Mouse (Mus musculus): ENCODE data around the gene Notch3. TPM values are rescaled to one million over a fixed set of nuclear protein-coding genes. Genes with fewer than 3 reads are reported as not detected.
A peak's percentile ranks its signal among the peaks of the same experiment; 100 is the strongest.

Notch3 gene
- total and polyA plus RNA-seq, 2 experiments from 2014 or later, result 3.3 to 22.5 TPM

- Histone ChIP-seq H3K4me3 (ENCODE audit: low read depth, low read length) (no peak overlapping the region), H3K27ac (ENCODE audit: low read depth, low read length) (no peak overlapping the region), H3K4me2 (ENCODE audit: low read depth) (no peak overlapping the region), H3K9me3 (ENCODE audit: low read length) (no peaks in the 10 kb centered on the region), H3K36me3 (ENCODE audit: insufficient read depth) (no peaks in the 10 kb centered on the region), H3K4me1 (ENCODE audit: insufficient read depth) (peaks cover 5% of the 10 kb centered on the region), H3K27me3 (ENCODE audit: insufficient read depth, low read length) (no peaks in the 10 kb centered on the region), H3K9ac (no peak overlapping the region)
- ATAC-seq, result no peak
- no peak for DNase-seq
- TF ChIP-seq CTCF (IDR thresholded peaks at IDR 0.05; ENCODE audit: low read depth), result no peak
- WGBS, result 77% methylated on average over 4 of the region's 4 CpGs
Measured at GRCm38 (mm10) chr17:32169518-32170225, 3.0 kb upstream of the Notch3 start.

DNA sequence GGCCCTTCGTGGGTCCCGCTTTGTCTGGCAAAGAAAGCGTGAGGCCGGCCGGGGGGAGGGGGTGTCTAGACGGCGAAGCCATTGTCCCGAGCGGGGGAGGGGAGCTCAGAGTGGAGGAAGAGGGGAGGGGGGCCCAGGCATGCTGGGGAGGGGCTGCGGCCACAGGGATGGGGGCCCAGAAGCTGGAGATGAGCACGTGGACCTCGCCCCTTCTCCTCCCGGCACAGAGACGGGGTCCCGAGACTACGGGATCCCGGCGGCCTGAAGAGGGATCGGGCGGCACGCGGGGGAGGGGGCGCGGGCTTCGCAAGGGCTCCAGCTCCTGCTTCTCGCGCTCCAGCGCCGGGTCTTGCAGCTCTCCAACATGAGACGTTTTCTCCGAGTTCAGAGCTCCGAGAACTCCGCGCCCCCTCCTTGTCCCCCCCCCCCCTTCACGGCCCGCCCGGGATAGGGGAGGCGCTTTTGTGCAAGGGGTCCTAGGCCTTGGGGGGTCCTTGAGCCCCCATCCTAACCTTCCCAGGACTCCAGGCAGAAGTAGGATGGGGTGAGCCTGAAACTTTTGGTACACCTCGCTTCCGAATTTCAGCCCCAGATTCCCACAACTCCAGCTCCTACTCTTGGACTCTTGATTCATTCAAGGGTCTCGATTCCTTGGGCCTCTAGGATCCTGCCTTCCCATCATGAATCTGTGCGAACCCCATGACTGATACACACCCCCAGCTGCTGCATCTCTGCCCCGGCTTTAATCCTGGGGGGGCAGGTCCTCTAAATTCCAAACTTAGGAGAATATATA, 653 bp downstream of the Notch3 start:
- Histone ChIP-seq H3K4me2 (ENCODE audit: low read depth) (peak overlapping the region; percentile 93), H3K4me1 (ENCODE audit: insufficient read depth) (peaks cover 8% of the 10 kb centered on the region), H3K27ac (ENCODE audit: low read depth, low read length) (peak overlapping the region; percentile 77), H3K4me3 (ENCODE audit: low read depth, low read length) (peak overlapping the region; percentile 52), H3K36me3 (ENCODE audit: insufficient read depth) (no peaks in the 10 kb centered on the region), H3K9me3 (ENCODE audit: low read length) (no peaks in the 10 kb centered on the region), H3K27me3 (ENCODE audit: insufficient read depth, low read length) (no peaks in the 10 kb centered on the region), H3K9ac (peak overlapping the region; percentile 69)
- no peak for TF ChIP-seq CTCF (IDR thresholded peaks at IDR 0.05; ENCODE audit: low read depth)
- DNase-seq, result peak; percentile 88
- under 1% methylated on average over 39 of the region's 43 CpGs for WGBS
- peak; percentile 78 for ATAC-seq

DNA sequence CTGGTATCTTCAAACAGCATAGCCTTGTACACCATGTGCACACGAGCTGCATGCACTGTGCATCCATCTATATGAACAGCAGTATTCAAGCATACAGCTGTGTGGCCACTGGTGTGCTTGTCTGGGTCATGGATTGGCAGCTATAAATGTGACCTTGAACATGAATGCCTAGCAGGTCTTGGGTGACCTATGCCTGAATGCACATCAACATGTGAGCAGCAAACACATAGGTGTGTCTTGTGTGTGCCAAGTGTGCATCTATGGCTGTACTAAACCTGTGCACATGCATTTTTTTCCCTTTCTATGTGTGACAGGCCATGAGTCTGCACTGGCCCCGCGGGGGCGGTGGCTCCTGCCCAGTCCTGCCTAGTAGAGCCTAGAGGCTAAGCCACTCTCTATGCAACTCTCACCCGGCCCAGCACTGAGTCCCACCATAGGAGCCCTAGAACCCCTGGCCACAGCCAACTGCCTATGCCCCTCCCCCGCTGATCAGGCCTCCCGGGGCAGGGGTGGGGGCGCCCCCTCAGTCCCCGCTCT, 1.3 kb downstream of the Notch3 start:
- H3K9ac ChIP-seq, result peak overlapping the region; percentile 69
- H3K9me3 ChIP-seq (ENCODE audit: low read length), result no peaks in the 10 kb centered on the region
- 4% methylated on average over 8 of the region's 9 CpGs for WGBS
- H3K27me3 ChIP-seq (ENCODE audit: insufficient read depth, low read length), result no peaks in the 10 kb centered on the region
- ATAC-seq (peak; percentile 58), DNase-seq (no peak)
- H3K27ac ChIP-seq (ENCODE audit: low read depth, low read length), result peak overlapping the region; percentile 77
- no peak for TF ChIP-seq CTCF (IDR thresholded peaks at IDR 0.05; ENCODE audit: low read depth)
- H3K4me3 ChIP-seq (ENCODE audit: low read depth, low read length), result peak overlapping the region; percentile 52
- H3K4me2 ChIP-seq (ENCODE audit: low read depth), result peak overlapping the region; percentile 93
- H3K36me3 ChIP-seq (ENCODE audit: insufficient read depth), result no peaks in the 10 kb centered on the region
- H3K4me1 ChIP-seq (ENCODE audit: insufficient read depth), result peaks cover 8% of the 10 kb centered on the region

DNA sequence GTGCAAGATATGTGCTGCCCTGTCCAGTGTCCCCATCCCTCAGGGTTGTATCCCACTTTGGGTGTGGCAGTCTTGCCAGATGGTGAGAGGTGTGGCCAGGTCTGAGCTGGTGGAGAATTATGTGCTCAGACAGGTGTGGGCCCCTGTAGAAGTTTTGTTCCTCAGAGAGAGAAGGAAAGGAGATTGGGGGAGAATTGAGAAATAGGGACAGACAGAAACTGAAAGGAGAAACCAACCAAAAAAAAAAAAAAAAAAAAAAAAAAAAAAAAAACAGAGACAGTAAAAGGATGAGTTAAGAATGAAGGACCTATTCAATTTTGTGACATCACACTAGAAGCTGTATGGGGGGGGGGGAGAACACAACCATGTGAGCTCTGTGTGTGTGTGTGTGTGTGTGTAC, 1.9 kb downstream of the Notch3 start:
- no peak overlapping the region for H3K4me2 ChIP-seq (ENCODE audit: low read depth)
- H3K27ac ChIP-seq (ENCODE audit: low read depth, low read length), result no peak overlapping the region
- H3K4me1 ChIP-seq (ENCODE audit: insufficient read depth), result peaks cover 8% of the 10 kb centered on the region
- H3K36me3 ChIP-seq (ENCODE audit: insufficient read depth), result no peaks in the 10 kb centered on the region
- no peaks in the 10 kb centered on the region for H3K9me3 ChIP-seq (ENCODE audit: low read length)
- ATAC-seq (no peak), DNase-seq (no peak)
- H3K27me3 ChIP-seq (ENCODE audit: insufficient read depth, low read length), result no peaks in the 10 kb centered on the region
- TF ChIP-seq CTCF (IDR thresholded peaks at IDR 0.05; ENCODE audit: low read depth), result no peak
- H3K4me3 ChIP-seq (ENCODE audit: low read depth, low read length), result no peak overlapping the region
- no peak overlapping the region; the same call in 1 of the 2 replicates for H3K9ac ChIP-seq

DNA sequence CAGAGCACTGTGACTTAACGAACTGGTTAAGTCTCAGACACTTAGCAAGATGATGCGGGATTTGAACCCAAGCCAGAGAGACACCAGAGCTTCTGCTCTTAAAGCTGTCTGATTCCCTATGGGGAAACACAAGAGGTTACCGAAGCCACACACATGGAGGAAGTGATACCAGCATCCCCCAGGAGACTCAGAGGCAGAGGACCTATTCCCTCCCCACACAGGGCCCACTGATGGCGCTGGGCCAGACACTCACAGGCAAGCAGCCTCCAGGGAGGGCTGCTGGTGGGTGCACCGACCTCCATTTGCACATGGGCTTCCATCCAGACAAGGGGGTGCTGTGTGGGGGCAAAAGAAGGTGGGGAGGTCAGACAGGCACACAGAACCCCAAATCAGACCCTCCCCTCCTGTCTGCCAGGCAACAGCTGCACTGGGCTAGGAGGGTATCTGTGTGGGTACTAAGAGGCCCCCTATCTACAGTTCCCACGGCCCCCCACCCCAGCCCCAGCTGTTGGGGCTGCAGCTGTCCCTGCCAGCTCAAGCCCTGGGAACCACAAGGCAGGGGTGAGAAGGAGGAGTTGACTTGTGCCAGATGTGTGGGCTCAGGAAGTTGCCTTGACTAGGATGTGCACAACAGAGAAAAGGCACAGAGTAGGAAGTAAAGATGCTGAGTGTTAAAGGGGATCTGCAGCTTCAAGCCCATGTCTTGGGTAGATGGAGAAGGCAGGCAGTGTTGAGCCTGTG, 2.6 kb downstream of the Notch3 start:
- H3K4me1 ChIP-seq (ENCODE audit: insufficient read depth), result peaks cover 8% of the 10 kb centered on the region
- H3K4me2 ChIP-seq (ENCODE audit: low read depth), result no peak overlapping the region
- TF ChIP-seq CTCF (IDR thresholded peaks at IDR 0.05; ENCODE audit: low read depth), result no peak
- H3K27ac ChIP-seq (ENCODE audit: low read depth, low read length), result no peak overlapping the region
- DNase-seq (no peak), ATAC-seq (no peak)
- no peaks in the 10 kb centered on the region for H3K27me3 ChIP-seq (ENCODE audit: insufficient read depth, low read length)
- H3K9me3 ChIP-seq (ENCODE audit: low read length), result no peaks in the 10 kb centered on the region
- no peak overlapping the region for H3K4me3 ChIP-seq (ENCODE audit: low read depth, low read length)
- no peaks in the 10 kb centered on the region for H3K36me3 ChIP-seq (ENCODE audit: insufficient read depth)
- H3K9ac ChIP-seq, result no peak overlapping the region
- WGBS, result 47% methylated on average over 6 of the region's 6 CpGs

GRCm38 (mm10) chr17:32162112-32162850, 4.4 kb downstream of the Notch3 start:
- no peaks in the 10 kb centered on the region for H3K36me3 ChIP-seq (ENCODE audit: insufficient read depth)
- peak; percentile 87 for TF ChIP-seq CTCF (IDR thresholded peaks at IDR 0.05; ENCODE audit: low read depth)
- DNase-seq, result peak; percentile 82
- peak; percentile 69 for ATAC-seq
- peak overlapping the region; percentile 93 for H3K4me2 ChIP-seq (ENCODE audit: low read depth)
- 1% methylated on average over 54 of the region's 58 CpGs for WGBS
- H3K4me3 ChIP-seq (ENCODE audit: low read depth, low read length), result peak overlapping the region; percentile 59
- peaks cover 8% of the 10 kb centered on the region for H3K4me1 ChIP-seq (ENCODE audit: insufficient read depth)
- peak overlapping the region; percentile 68 for H3K9ac ChIP-seq
- no peaks in the 10 kb centered on the region for H3K9me3 ChIP-seq (ENCODE audit: low read length)
- H3K27ac ChIP-seq (ENCODE audit: low read depth, low read length), result 0 out of 2 replicates have a peak overlapping the region, but pooled peaks have one; percentile 35
- no peaks in the 10 kb centered on the region for H3K27me3 ChIP-seq (ENCODE audit: insufficient read depth, low read length)

Measured in forebrain, postnatal 0 days (tissue).